Mouse (Mus musculus): Measurements from ENCODE around the gene Tnp1.

- TF ChIP-seq POLR2A (IDR thresholded peaks at IDR 0.05; ENCODE audit: insufficient read depth, low read length): no peak
- no peak for TF ChIP-seq CTCF (IDR thresholded peaks at IDR 0.05; ENCODE audit: low read depth, low read length)
Measured at GRCm38 (mm10) chr1:73056266-73057001, 40.7 kb upstream of the Tnp1 start.
